Mouse (Mus musculus): ENCODE data around the gene Abhd5.

The Abhd5 gene

GRCm38 (mm10) chr9:122415056-122415775 lies 63.8 kb downstream of the Abhd5 start:
- no peak for DNase-seq (ENCODE audit: low read depth)

- no peak for DNase-seq (ENCODE audit: low read depth)
Measured at GRCm38 (mm10) chr9:122416617-122417016, 65.2 kb downstream of the Abhd5 start.

- no peak for DNase-seq (ENCODE audit: low read depth)
Measured at GRCm38 (mm10) chr9:122420195-122420756, 68.9 kb downstream of the Abhd5 start.

- DNase-seq (ENCODE audit: low read depth), result peak; percentile 67
Measured at GRCm38 (mm10) chr9:122420772-122421764, 69.7 kb downstream of the Abhd5 start.

- DNase-seq (ENCODE audit: low read depth), result no peak
Measured at GRCm38 (mm10) chr9:122421911-122422310, 70.5 kb downstream of the Abhd5 start.

GRCm38 (mm10) chr9:122422706-122423105 lies 71.3 kb downstream of the Abhd5 start:
- DNase-seq (ENCODE audit: low read depth), result no peak

GRCm38 (mm10) chr9:122423146-122423545 lies 71.7 kb downstream of the Abhd5 start:
- DNase-seq (ENCODE audit: low read depth), result no peak

GRCm38 (mm10) chr9:122424941-122425608 lies 73.7 kb downstream of the Abhd5 start:
- DNase-seq (ENCODE audit: low read depth), result peak; percentile 19

GRCm38 (mm10) chr9:122429058-122429649 lies 77.7 kb downstream of the Abhd5 start:
- DNase-seq (ENCODE audit: low read depth), result no peak

GRCm38 (mm10) chr9:122429685-122430084 lies 78.3 kb downstream of the Abhd5 start:
- DNase-seq (ENCODE audit: low read depth), result no peak

Measured in naive thymus-derived CD4-positive, alpha-beta T cell, adult 2 months (primary cell).